Mouse (Mus musculus): ENCODE measurements around the gene Exoc4.

DNA sequence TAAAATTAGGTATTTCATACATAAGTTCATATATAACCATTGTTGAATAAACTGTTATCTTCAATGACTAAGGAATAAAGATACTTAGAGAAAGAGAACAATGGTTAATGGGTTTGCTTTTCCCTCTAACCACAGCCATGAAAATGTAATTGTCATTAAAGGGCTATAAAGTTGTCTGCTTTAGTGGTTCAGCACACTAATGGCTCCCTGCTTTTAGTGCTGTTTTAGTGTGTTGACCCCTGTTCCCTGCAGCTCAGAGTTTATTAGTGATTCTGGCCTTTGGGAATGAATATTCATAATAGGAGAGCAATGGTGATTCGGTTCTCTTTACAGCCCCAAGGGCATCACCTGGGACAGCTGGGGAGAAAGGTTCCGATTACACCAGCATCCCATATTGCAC lies 483.3 kb downstream of the Exoc4 start:
- TF ChIP-seq CTCF (IDR thresholded peaks at IDR 0.05; ENCODE audit: low read depth, low read length) (no peak), GATA1 (IDR thresholded peaks at IDR 0.05; ENCODE audit: borderline replicate concordance, low read length) (no peak), GATA2 (IDR thresholded peaks at IDR 0.05; ENCODE audit: borderline replicate concordance, low read depth, low read length) (no peak), POLR2AphosphoS5 (IDR thresholded peaks at IDR 0.05; ENCODE audit: insufficient replicate concordance, low read depth, low read length) (no peak)

Data from G1E (cell line).